Mouse (Mus musculus) brain, embryonic 14.5 days (tissue): ENCODE results near the gene Ddx27.

Source experiments
- CTCF ChIP-seq: fragments of 200-500 bp; IDR thresholded peaks from 2 replicates; pipeline ENCODE4 v1.5.1; 2012; ENCODE audit warnings: inconsistent platforms, mild to moderate bottlenecking, moderate library complexity, borderline replicate concordance; ENCODE audit not compliant: insufficient read depth, insufficient read length; ENCODE audit errors: extremely low read depth
- POLR2A ChIP-seq: fragments of 200-500 bp; IDR thresholded peaks from 2 replicates; pipeline ENCODE4 v1.6.1; 2012; ENCODE audit warnings: mild to moderate bottlenecking, inconsistent platforms, borderline replicate concordance; ENCODE audit not compliant: poor library complexity, insufficient read depth, insufficient read length, severe bottlenecking; ENCODE audit errors: extremely low read depth

- TF ChIP-seq CTCF: no peak
- TF ChIP-seq POLR2A: no peak
Observed at GRCm38 (mm10) chr2:167059536-167059935, 44.5 kb downstream of the Ddx27 start.
